Mouse (Mus musculus): ENCODE data around the gene Gm17349. TPM values are rescaled to one million over a fixed set of nuclear protein-coding genes. Genes with fewer than 3 reads are reported as not detected.

The Gm17349 gene
- polyA plus RNA-seq, 1 experiment from 2014 or later, result 3.0 TPM

GRCm38 (mm10) chr15:99726549-99726948 is 21.3 kb upstream of the Gm17349 start:
- 68% methylated on average over 2 of the region's 2 CpGs for WGBS
- H3K9me3 ChIP-seq (ENCODE audit: control insufficient read depth), result no peaks in the 10 kb centered on the region
- no peak for ATAC-seq
- H3K36me3 ChIP-seq (ENCODE audit: control insufficient read depth, insufficient read depth), result peaks cover 38% of the 10 kb centered on the region
- H3K4me2 ChIP-seq (replicated peaks; ENCODE audit: low read depth), result peak overlapping the region; percentile 74
- H3K27me3 ChIP-seq (replicated peaks; ENCODE audit: control insufficient read depth, insufficient read depth, low read length), result no peaks in the 10 kb centered on the region
- H3K27ac ChIP-seq (ENCODE audit: low read depth, low read length), result no peak overlapping the region
- peak overlapping the region; percentile 87 for H3K4me3 ChIP-seq (ENCODE audit: low read depth, low read length)
- no peak for TF ChIP-seq CTCF (IDR thresholded peaks at IDR 0.05; ENCODE audit: low read depth)
- peaks cover 15% of the 10 kb centered on the region; the same call in 1 of the 2 replicates for H3K4me1 ChIP-seq (replicated peaks; ENCODE audit: control insufficient read depth, insufficient read depth, low read length)
- H3K9ac ChIP-seq (ENCODE audit: low read depth, low read length), result peak overlapping the region; percentile 88

GRCm38 (mm10) chr15:99725341-99726155 is 20.3 kb upstream of the Gm17349 start, which contains the start of gene Cox14:
Cox14 (plus strand) TSS chr15:99725618.
- peaks cover 47% of the 10 kb centered on the region for H3K36me3 ChIP-seq (ENCODE audit: control insufficient read depth, insufficient read depth)
- peaks cover 15% of the 10 kb centered on the region; the same call in 1 of the 2 replicates for H3K4me1 ChIP-seq (replicated peaks; ENCODE audit: control insufficient read depth, insufficient read depth, low read length)
- peak within 1 kb of the TSS; percentile 74 for H3K4me2 ChIP-seq (replicated peaks; ENCODE audit: low read depth)
- H3K9me3 ChIP-seq (ENCODE audit: control insufficient read depth), result no peaks in the 10 kb centered on the region
- peak; percentile 98 for TF ChIP-seq CTCF (IDR thresholded peaks at IDR 0.05; ENCODE audit: low read depth)
- H3K27ac ChIP-seq (ENCODE audit: low read depth, low read length), result peak within 1 kb of the TSS; percentile 89
- H3K27me3 ChIP-seq (replicated peaks; ENCODE audit: control insufficient read depth, insufficient read depth, low read length), result no peaks in the 10 kb centered on the region
- peak within 1 kb of the TSS; percentile 88 for H3K9ac ChIP-seq (ENCODE audit: low read depth, low read length)
- ATAC-seq, result peak; percentile 87
- under 1% methylated on average over 56 of the region's 68 CpGs for WGBS
- peak within 1 kb of the TSS; percentile 87 for H3K4me3 ChIP-seq (ENCODE audit: low read depth, low read length)

GRCm38 (mm10) chr15:99724292-99725021 is 19.2 kb upstream of the Gm17349 start:
- H3K4me1 ChIP-seq (replicated peaks; ENCODE audit: control insufficient read depth, insufficient read depth, low read length), result peaks cover 15% of the 10 kb centered on the region; the same call in 1 of the 2 replicates
- peaks cover 48% of the 10 kb centered on the region for H3K36me3 ChIP-seq (ENCODE audit: control insufficient read depth, insufficient read depth)
- 0 out of 2 replicates have a peak overlapping the region, but pooled peaks have one; percentile 13 for H3K9ac ChIP-seq (ENCODE audit: low read depth, low read length)
- H3K27ac ChIP-seq (ENCODE audit: low read depth, low read length), result peak overlapping the region; percentile 79
- H3K27me3 ChIP-seq (replicated peaks; ENCODE audit: control insufficient read depth, insufficient read depth, low read length), result no peaks in the 10 kb centered on the region
- 0 out of 2 replicates have a peak overlapping the region, but pooled peaks have one; percentile 87 for H3K4me3 ChIP-seq (ENCODE audit: low read depth, low read length)
- H3K4me2 ChIP-seq (replicated peaks; ENCODE audit: low read depth), result peak overlapping the region; percentile 74
- no peaks in the 10 kb centered on the region for H3K9me3 ChIP-seq (ENCODE audit: control insufficient read depth)
- TF ChIP-seq CTCF (IDR thresholded peaks at IDR 0.05; ENCODE audit: low read depth), result peak; percentile 77
- WGBS, result 10% methylated on average over 16 of the region's 16 CpGs
- ATAC-seq, result peak; percentile 25

- no peaks in the 10 kb centered on the region for H3K27me3 ChIP-seq (replicated peaks; ENCODE audit: control insufficient read depth, insufficient read depth, low read length)
- H3K4me1 ChIP-seq (replicated peaks; ENCODE audit: control insufficient read depth, insufficient read depth, low read length), result peaks cover 15% of the 10 kb centered on the region; the same call in 1 of the 2 replicates
- no peak for TF ChIP-seq CTCF (IDR thresholded peaks at IDR 0.05; ENCODE audit: low read depth)
- H3K4me3 ChIP-seq (ENCODE audit: low read depth, low read length), result no peak overlapping the region
- H3K4me2 ChIP-seq (replicated peaks; ENCODE audit: low read depth), result peak overlapping the region; percentile 74; the same call in 1 of the 2 replicates
- H3K9ac ChIP-seq (ENCODE audit: low read depth, low read length), result 0 out of 2 replicates have a peak overlapping the region, but pooled peaks have one; percentile 13
- peaks cover 41% of the 10 kb centered on the region for H3K36me3 ChIP-seq (ENCODE audit: control insufficient read depth, insufficient read depth)
- peak overlapping the region; percentile 79 for H3K27ac ChIP-seq (ENCODE audit: low read depth, low read length)
- H3K9me3 ChIP-seq (ENCODE audit: control insufficient read depth), result no peaks in the 10 kb centered on the region
- 24% methylated on average over 11 of the region's 11 CpGs for WGBS
- ATAC-seq, result peak; percentile 44
Observed at GRCm38 (mm10) chr15:99723515-99724291, 18.4 kb upstream of the Gm17349 start.

- peaks cover 35% of the 10 kb centered on the region for H3K36me3 ChIP-seq (ENCODE audit: control insufficient read depth, insufficient read depth)
- peak overlapping the region; percentile 79 for H3K27ac ChIP-seq (ENCODE audit: low read depth, low read length)
- H3K4me2 ChIP-seq (replicated peaks; ENCODE audit: low read depth), result peak overlapping the region; percentile 6; the same call in 1 of the 2 replicates
- H3K9me3 ChIP-seq (ENCODE audit: control insufficient read depth), result no peaks in the 10 kb centered on the region
- TF ChIP-seq CTCF (IDR thresholded peaks at IDR 0.05; ENCODE audit: low read depth), result no peak
- ATAC-seq, result no peak
- no peak overlapping the region for H3K4me3 ChIP-seq (ENCODE audit: low read depth, low read length)
- H3K9ac ChIP-seq (ENCODE audit: low read depth, low read length), result no peak overlapping the region
- peaks cover 15% of the 10 kb centered on the region; the same call in 1 of the 2 replicates for H3K4me1 ChIP-seq (replicated peaks; ENCODE audit: control insufficient read depth, insufficient read depth, low read length)
- 67% methylated on average over 10 of the region's 10 CpGs for WGBS
- no peaks in the 10 kb centered on the region for H3K27me3 ChIP-seq (replicated peaks; ENCODE audit: control insufficient read depth, insufficient read depth, low read length)
Observed at GRCm38 (mm10) chr15:99723120-99723514, 17.8 kb upstream of the Gm17349 start.

Measured in intestine, postnatal 0 days (tissue).